Mouse (Mus musculus): Measurements from ENCODE around the gene Mobp. TPM values are rescaled to one million over a fixed set of nuclear protein-coding genes. Genes with fewer than 3 reads are reported as not detected.

The Mobp gene
- polyA plus RNA-seq (2014; fragmentation: Illumina TruSeq; extraction: RNeasy Lipid Tissue Mini Kit (QIAGEN cat#74804); ENCODE audit: low read depth, low replicate concordance) = not detected

GRCm38 (mm10) chr9:120149222-120149828 lies at the start of gene Mobp:
Gene Mobp (plus strand): TSS chr9:120149707.

GRCm38 (mm10) chr9:120110211-120111018 lies 39.1 kb upstream of the Mobp start, which contains the start of gene Slc25a38:
Gene Slc25a38 (plus strand): TSS chr9:120110374.

GRCm38 (mm10) chr9:120127538-120128251 lies 21.8 kb upstream of the Mobp start, which contains the start of gene Rpsa:
Gene Rpsa (plus strand): TSS chr9:120127689.

Other genes starting within 250 kb of the Mobp start
- gene Gorasp1, start 212.1 kb upstream of the Mobp start, polyA plus RNA-seq (2014; fragmentation: Illumina TruSeq; extraction: RNeasy Lipid Tissue Mini Kit (QIAGEN cat#74804); ENCODE audit: low read depth, low replicate concordance) = 5.4 TPM
- gene Ttc21a, start 212.1 kb upstream of the Mobp start, polyA plus RNA-seq (2014; fragmentation: Illumina TruSeq; extraction: RNeasy Lipid Tissue Mini Kit (QIAGEN cat#74804); ENCODE audit: low read depth, low replicate concordance) = not detected
- not detected for gene Csrnp1, start 165.0 kb upstream of the Mobp start, polyA plus RNA-seq (2014; fragmentation: Illumina TruSeq; extraction: RNeasy Lipid Tissue Mini Kit (QIAGEN cat#74804); ENCODE audit: low read depth, low replicate concordance)
- gene Xirp1, start 126.1 kb upstream of the Mobp start, polyA plus RNA-seq (2014; fragmentation: Illumina TruSeq; extraction: RNeasy Lipid Tissue Mini Kit (QIAGEN cat#74804); ENCODE audit: low read depth, low replicate concordance) = not detected
- gene Cx3cr1, start 79.8 kb upstream of the Mobp start, polyA plus RNA-seq (2014; fragmentation: Illumina TruSeq; extraction: RNeasy Lipid Tissue Mini Kit (QIAGEN cat#74804); ENCODE audit: low read depth, low replicate concordance) = 9.1 TPM
- not detected for gene Ccr8, start 57.6 kb upstream of the Mobp start, polyA plus RNA-seq (2014; fragmentation: Illumina TruSeq; extraction: RNeasy Lipid Tissue Mini Kit (QIAGEN cat#74804); ENCODE audit: low read depth, low replicate concordance)
- gene Slc25a38, start 39.3 kb upstream of the Mobp start, polyA plus RNA-seq (2014; fragmentation: Illumina TruSeq; extraction: RNeasy Lipid Tissue Mini Kit (QIAGEN cat#74804); ENCODE audit: low read depth, low replicate concordance) = 3.2 TPM
- 79.8 TPM for gene Rpsa, start 22.0 kb upstream of the Mobp start, polyA plus RNA-seq (2014; fragmentation: Illumina TruSeq; extraction: RNeasy Lipid Tissue Mini Kit (QIAGEN cat#74804); ENCODE audit: low read depth, low replicate concordance)
- gene Myrip, start 151.8 kb downstream of the Mobp start, polyA plus RNA-seq (2014; fragmentation: Illumina TruSeq; extraction: RNeasy Lipid Tissue Mini Kit (QIAGEN cat#74804); ENCODE audit: low read depth, low replicate concordance) = 1.0 TPM

Data from adrenal gland, adult 10 weeks (tissue).